Mouse (Mus musculus): ENCODE results near the gene 1110004F10Rik.

1110004F10Rik gene

GRCm38 (mm10) chr7:116137671-116138070, 98.5 kb downstream of the 1110004F10Rik start:
- DNase-seq (ENCODE audit: low read depth, low spot score), result no peak

DNA sequence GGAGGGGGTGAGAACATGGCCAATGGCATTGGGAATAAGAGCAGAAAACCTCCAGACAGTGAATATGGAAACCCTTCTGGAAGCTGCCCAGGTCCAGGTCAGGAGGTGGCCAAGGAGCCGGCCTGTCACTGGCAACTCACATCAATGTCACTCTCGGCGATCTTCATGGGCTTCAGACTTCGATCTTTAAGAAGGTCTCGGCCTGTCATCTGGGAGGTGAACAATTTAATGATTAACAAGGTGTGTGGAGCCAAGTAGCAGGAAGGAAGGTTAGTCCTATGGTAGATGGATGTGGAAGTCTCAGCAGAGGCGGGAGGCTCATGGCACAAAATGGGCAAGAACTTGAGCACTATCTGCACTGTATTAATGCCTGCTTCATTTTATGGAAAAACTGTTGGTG, 105.8 kb downstream of the 1110004F10Rik start:
- no peak for DNase-seq (ENCODE audit: low read depth, low spot score)

GRCm38 (mm10) chr7:116147114-116147513, 107.9 kb downstream of the 1110004F10Rik start:
- no peak for DNase-seq (ENCODE audit: low read depth, low spot score)

- no peak for DNase-seq (ENCODE audit: low read depth, low spot score)
These were observed 110.4 kb downstream of the 1110004F10Rik start for GRCm38 (mm10) chr7:116149568-116149967.

DNA sequence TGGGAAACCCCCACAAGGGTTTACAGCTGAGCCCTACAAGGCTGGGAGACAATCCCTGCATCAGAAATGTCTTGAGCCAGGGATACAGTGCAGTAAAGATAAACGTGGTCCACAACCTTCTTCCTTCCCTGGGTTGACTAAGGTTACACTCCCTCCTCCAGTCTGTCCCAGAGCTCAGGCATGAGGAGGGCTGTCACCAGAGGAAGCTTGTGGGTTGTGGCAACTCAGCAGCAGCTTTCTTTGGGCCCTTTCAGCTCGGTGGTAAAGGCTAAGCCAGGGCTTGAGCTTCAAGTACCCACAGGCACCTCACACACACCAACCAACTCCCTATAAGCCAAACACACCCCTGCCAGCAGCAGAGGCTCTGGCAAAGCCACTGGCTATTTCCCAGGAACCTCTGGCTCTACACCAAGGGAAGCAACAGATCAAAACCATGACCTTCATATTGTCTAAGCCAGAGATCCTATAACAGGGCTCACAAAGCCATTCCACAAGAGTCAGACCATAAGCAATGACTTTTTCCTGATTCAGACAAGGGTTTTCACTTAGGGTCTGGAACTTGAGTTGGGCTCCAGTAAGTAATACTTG, 114.7 kb downstream of the 1110004F10Rik start:
- DNase-seq (ENCODE audit: low read depth, low spot score), result no peak
